Mouse (Mus musculus) neural tube, embryonic 15.5 days (tissue): ENCODE results near the gene Plxnb1. TPM values are rescaled to one million over a fixed set of nuclear protein-coding genes. Genes with fewer than 3 reads are reported as not detected.

Experiments used
- ATAC-seq: fragments of 200-750 bp; cut with Nextera tagmentation; 2 replicates; pipeline ENCODE4 v1.8.0; 2017; ENCODE audit warnings: mild to moderate bottlenecking, moderate TSS enrichment, moderate library complexity; ENCODE audit not compliant: low FRiP score
- H3K27ac ChIP-seq: fragments of 300-500 bp; sonication (generic); replicated peaks from 2 replicates; pipeline ENCODE4 v1.5.1; 2015; ENCODE audit warnings: mild to moderate bottlenecking, inconsistent platforms
- H3K27me3 ChIP-seq: fragments of 300-500 bp; sonication (generic); replicated peaks from 2 replicates; pipeline ENCODE4 v1.6.1; 2015; ENCODE audit warnings: inconsistent platforms
- H3K36me3 ChIP-seq: fragments of 300-500 bp; sonication (generic); 2 replicates; pipeline ENCODE4 v1.6.1; 2015; ENCODE audit warnings: inconsistent platforms
- H3K4me1 ChIP-seq: fragments of 300-500 bp; sonication (generic); 2 replicates; pipeline ENCODE4 v1.6.1; 2015; ENCODE audit warnings: inconsistent platforms
- H3K4me2 ChIP-seq: fragments of 300-500 bp; sonication (generic); 2 replicates; pipeline ENCODE4 v1.6.1; 2015; ENCODE audit warnings: inconsistent platforms, mild to moderate bottlenecking, moderate library complexity
- H3K4me3 ChIP-seq: fragments of 300-500 bp; sonication (generic); replicated peaks from 2 replicates; pipeline ENCODE4 v1.5.1; 2015; ENCODE audit warnings: mild to moderate bottlenecking, inconsistent platforms
- H3K9ac ChIP-seq: fragments of 300-500 bp; sonication (generic); replicated peaks from 2 replicates; pipeline ENCODE4 v1.6.1; 2015; ENCODE audit warnings: mild to moderate bottlenecking, inconsistent platforms
- H3K9me3 ChIP-seq: fragments of 300-500 bp; sonication (generic); replicated peaks from 2 replicates; pipeline ENCODE4 v1.6.1; 2016; ENCODE audit warnings: inconsistent platforms
- WGBS: fragments of 180-500 bp; shearing (Covaris S2); methylation state at CpG from one replicate; pipeline ENCODE4 v1.1.7; 2015; ENCODE audit warnings: mixed read lengths; 5-methylcytosine and 5-hydroxymethylcytosine counted together
- polyA plus RNA-seq: library from polyadenylated mRNA; unstranded; fragments of >200 nt; fragmentation: Nextera tagmentation; extraction: Ambion mirVana; gene quantifications from 2 replicates; pipeline ENCODE4 v1.2.1, GENCODE M21; 2015

Gene Plxnb1
- polyA plus RNA-seq, 1 experiment from 2014 or later, result 11.6 TPM

DNA sequence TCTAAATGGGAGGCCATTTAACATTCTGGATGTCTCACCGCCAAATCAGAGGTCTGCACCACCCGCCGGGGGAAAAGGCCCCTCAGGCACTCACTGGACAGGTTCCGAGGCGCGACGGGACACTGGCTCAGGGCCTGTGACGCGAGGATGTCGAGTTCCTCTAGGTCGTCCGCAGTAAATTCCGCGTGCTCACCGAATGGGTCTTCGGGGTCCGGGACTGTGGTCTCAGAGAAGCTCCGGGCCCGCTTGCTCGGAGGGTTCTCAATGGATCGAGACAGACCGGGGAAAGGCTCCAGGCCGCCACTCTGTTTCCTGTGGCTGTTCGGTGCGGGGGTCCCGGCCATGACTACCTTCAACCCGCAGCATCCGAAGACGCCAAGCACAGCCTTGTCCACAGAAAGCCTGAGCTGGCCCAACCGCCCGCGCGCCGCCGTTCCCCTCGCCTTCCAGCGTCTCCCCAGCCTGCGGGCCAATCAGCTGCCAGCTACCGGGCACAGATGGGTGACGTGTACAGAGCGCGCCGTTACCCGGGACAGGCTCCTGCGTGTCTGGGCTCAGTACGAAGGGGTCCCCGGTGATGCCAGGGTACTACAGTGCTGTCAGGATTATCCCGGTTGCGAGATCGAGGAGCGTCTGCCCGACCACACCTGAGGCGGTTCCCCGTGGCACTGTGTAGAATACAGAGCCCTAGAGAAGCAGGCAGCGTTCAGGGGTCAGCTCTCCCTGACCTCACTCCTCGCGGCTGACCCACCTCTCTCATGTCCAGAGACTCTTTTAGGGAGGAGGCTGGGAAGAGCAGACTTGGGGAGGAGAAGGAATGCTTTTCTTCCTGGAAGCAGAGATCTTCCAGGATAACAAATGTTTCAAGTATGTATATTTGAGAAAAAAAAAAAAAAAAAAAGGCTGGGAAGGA lies 21.3 kb upstream of the Plxnb1 start, which contains the start of gene Atrip:
TSS of gene Atrip (minus strand) at position 464 of the 913 bp plus-strand sequence.
- peak; percentile 96 for ATAC-seq
- under 1% methylated on average over 57 of the region's 57 CpGs for WGBS

DNA sequence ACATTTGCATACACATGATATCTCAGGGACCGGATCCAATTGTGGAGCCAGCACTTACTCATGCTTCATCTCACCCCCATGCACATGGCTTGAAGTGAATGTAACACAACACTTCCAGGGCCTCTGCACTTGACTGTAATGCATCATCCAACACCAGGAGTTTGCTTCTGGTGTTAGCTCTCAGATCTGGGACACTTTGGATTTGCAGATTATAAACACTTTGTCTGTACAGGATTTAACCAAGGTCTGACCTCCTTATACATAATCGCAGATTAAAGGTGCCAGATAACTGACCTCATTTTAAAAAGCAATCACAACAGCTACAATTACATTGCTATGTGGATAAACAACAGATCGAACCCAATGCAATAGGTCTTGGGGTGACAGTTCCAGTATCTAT lies 14.7 kb upstream of the Plxnb1 start:
- no peak for ATAC-seq
- H3K36me3 ChIP-seq, result peaks cover 22% of the 10 kb centered on the region
- no peak overlapping the region for H3K9ac ChIP-seq
- no peaks in the 10 kb centered on the region for H3K27me3 ChIP-seq
- no peaks in the 10 kb centered on the region for H3K9me3 ChIP-seq
- H3K4me2 ChIP-seq, result no peak overlapping the region
- H3K4me1 ChIP-seq, result peaks cover 28% of the 10 kb centered on the region
- H3K4me3 ChIP-seq, result no peak overlapping the region
- WGBS, result 96% methylated on average over 3 of the region's 3 CpGs
- H3K27ac ChIP-seq, result no peak overlapping the region

More for the DNA sequence above, 21.3 kb upstream of the Plxnb1 start, which contains the start of gene Atrip:
- H3K4me3 ChIP-seq, result peak within 1 kb of the TSS; percentile 90
- peak within 1 kb of the TSS; percentile 86 for H3K27ac ChIP-seq
- peak within 1 kb of the TSS; percentile 93 for H3K4me2 ChIP-seq
- H3K27me3 ChIP-seq, result no peaks in the 10 kb centered on the region
- H3K4me1 ChIP-seq, result peaks cover 27% of the 10 kb centered on the region
- H3K36me3 ChIP-seq, result peaks cover 40% of the 10 kb centered on the region
- H3K9ac ChIP-seq, result peak within 1 kb of the TSS; percentile 93
- no peaks in the 10 kb centered on the region for H3K9me3 ChIP-seq

- peak overlapping the region; percentile 80 for H3K27ac ChIP-seq
- peak overlapping the region; percentile 82 for H3K4me3 ChIP-seq
- peaks cover 28% of the 10 kb centered on the region for H3K4me1 ChIP-seq
- H3K9ac ChIP-seq, result peak overlapping the region; percentile 87
- WGBS, result 5% methylated on average over 11 of the region's 11 CpGs
- peak; percentile 35; the same call in 1 of the 2 replicates for ATAC-seq
- H3K9me3 ChIP-seq, result no peaks in the 10 kb centered on the region
- H3K4me2 ChIP-seq, result peak overlapping the region; percentile 67
- H3K27me3 ChIP-seq, result no peaks in the 10 kb centered on the region
- H3K36me3 ChIP-seq, result peaks cover 22% of the 10 kb centered on the region
Observed at GRCm38 (mm10) chr9:109081749-109082123, 13.5 kb upstream of the Plxnb1 start.

GRCm38 (mm10) chr9:109082124-109082800 lies 12.9 kb upstream of the Plxnb1 start, which contains the start of the genes Ccdc51 and Tma7:
TSS of gene Ccdc51 (plus strand) at chr9:109082493.
TSS of gene Tma7 (minus strand) at chr9:109082587.
- Histone ChIP-seq H3K27ac (peak within 1 kb of the TSS; percentile 80), H3K4me2 (peak within 1 kb of the TSS; percentile 67), H3K9ac (peak within 1 kb of the TSS; percentile 87), H3K4me3 (peak within 1 kb of the TSS; percentile 82), H3K9me3 (no peaks in the 10 kb centered on the region), H3K4me1 (peaks cover 28% of the 10 kb centered on the region), H3K27me3 (no peaks in the 10 kb centered on the region), H3K36me3 (peaks cover 22% of the 10 kb centered on the region)
- WGBS, result under 1% methylated on average over 37 of the region's 37 CpGs
- ATAC-seq, result peak; percentile 97

GRCm38 (mm10) chr9:109084922-109085321 lies 10.3 kb upstream of the Plxnb1 start:
- Histone ChIP-seq H3K4me3 (no peak overlapping the region), H3K4me2 (no peak overlapping the region), H3K4me1 (peaks cover 31% of the 10 kb centered on the region), H3K27me3 (no peaks in the 10 kb centered on the region), H3K9me3 (no peaks in the 10 kb centered on the region), H3K36me3 (peaks cover 13% of the 10 kb centered on the region), H3K9ac (no peak overlapping the region), H3K27ac (no peak overlapping the region)
- ATAC-seq, result no peak
- 20% methylated on average over 2 of the region's 2 CpGs for WGBS

GRCm38 (mm10) chr9:109087987-109088386 lies 7.2 kb upstream of the Plxnb1 start:
- Histone ChIP-seq H3K4me1 (peaks cover 11% of the 10 kb centered on the region), H3K4me3 (no peak overlapping the region), H3K4me2 (no peak overlapping the region), H3K27ac (no peak overlapping the region), H3K9me3 (no peaks in the 10 kb centered on the region), H3K36me3 (peaks cover 26% of the 10 kb centered on the region), H3K27me3 (no peaks in the 10 kb centered on the region), H3K9ac (no peak overlapping the region)
- no peak for ATAC-seq
- WGBS, result 20% methylated on average over 5 of the region's 5 CpGs

GRCm38 (mm10) chr9:109090446-109090845 lies 4.7 kb upstream of the Plxnb1 start:
- 69% methylated on average over 15 of the region's 15 CpGs for WGBS

DNA sequence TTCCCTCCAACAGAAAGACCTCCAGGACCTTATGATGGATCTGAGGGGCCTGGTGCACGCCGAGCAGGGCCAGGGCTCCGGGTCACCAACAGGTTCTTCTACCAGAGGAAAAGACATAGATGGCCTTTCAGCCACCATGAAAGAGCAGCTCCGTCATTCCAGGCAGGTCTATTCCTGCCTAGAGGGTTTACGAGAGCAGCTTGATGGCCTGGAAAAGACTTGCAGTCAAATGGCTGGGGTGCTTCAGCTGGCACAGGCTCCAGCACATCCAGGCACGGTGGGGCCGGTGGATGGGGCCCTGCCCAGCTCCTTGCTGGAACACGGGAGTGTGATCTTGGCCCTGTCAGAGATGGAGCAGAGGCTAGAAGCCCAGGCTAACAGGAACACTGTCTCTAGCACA lies 3.4 kb upstream of the Plxnb1 start:
- Histone ChIP-seq H3K4me2 (no peak overlapping the region), H3K4me3 (no peak overlapping the region), H3K36me3 (peaks cover 26% of the 10 kb centered on the region), H3K9me3 (no peaks in the 10 kb centered on the region), H3K9ac (no peak overlapping the region), H3K27ac (no peak overlapping the region), H3K27me3 (no peaks in the 10 kb centered on the region), H3K4me1 (peaks cover 27% of the 10 kb centered on the region)
- whole genome bisulfite sequencing, result 89% methylated on average over 8 of the region's 8 CpGs
- ATAC-seq, result no peak

More at GRCm38 (mm10) chr9:109090446-109090845, 4.7 kb upstream of the Plxnb1 start:
- peaks cover 17% of the 10 kb centered on the region for H3K4me1 ChIP-seq
- H3K27ac ChIP-seq, result no peak overlapping the region
- H3K27me3 ChIP-seq, result no peaks in the 10 kb centered on the region
- H3K9ac ChIP-seq, result no peak overlapping the region
- H3K4me2 ChIP-seq, result no peak overlapping the region
- peaks cover 26% of the 10 kb centered on the region for H3K36me3 ChIP-seq
- H3K4me3 ChIP-seq, result no peak overlapping the region
- no peak for ATAC-seq
- H3K9me3 ChIP-seq, result no peaks in the 10 kb centered on the region

GRCm38 (mm10) chr9:109092799-109093198 lies 2.4 kb upstream of the Plxnb1 start:
- H3K4me3 ChIP-seq, result no peak overlapping the region
- peaks cover 26% of the 10 kb centered on the region for H3K36me3 ChIP-seq
- no peak overlapping the region for H3K9ac ChIP-seq
- no peak for ATAC-seq
- H3K4me2 ChIP-seq, result no peak overlapping the region
- H3K27me3 ChIP-seq, result no peaks in the 10 kb centered on the region
- WGBS, result 51% methylated on average over 6 of the region's 6 CpGs
- H3K27ac ChIP-seq, result no peak overlapping the region
- peaks cover 37% of the 10 kb centered on the region for H3K4me1 ChIP-seq
- H3K9me3 ChIP-seq, result no peaks in the 10 kb centered on the region

DNA sequence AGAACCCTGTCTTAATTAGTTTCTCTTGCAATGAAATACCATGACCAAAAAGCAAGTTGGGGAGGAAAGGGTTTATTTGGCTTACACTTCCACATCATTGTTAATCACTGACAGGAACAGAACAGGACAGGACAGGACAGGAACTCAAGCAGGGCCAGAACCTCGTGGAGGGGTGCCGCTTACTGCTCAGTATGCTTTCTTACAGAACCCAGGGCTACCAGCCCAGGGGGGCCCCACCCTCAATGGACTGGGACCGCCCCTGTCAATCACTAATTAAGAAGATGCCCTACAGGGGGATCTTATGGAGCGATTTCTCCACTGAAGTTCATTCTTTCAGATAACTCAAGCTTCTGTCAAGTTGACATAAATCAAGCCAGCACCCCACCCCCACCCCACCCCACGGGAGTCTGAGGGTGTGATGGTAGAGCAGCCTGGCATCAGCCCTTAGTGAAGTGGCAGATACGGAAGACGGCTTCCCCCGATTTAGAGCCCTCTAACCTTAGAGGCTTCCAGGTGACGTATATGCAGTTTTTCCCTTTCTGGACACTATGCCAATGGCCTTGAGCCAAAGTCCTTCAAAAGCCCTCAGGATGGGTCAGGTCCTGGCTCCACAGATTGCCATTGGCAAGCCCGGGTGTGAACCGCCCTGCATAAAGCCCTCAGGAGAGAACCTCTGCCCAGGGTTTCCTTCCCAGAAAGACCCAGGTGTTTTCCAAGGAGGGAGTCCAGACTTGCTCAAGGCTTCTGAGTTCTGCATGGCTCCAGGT lies 1.2 kb upstream of the Plxnb1 start:
- H3K27me3 ChIP-seq, result no peaks in the 10 kb centered on the region
- peak overlapping the region; percentile 79 for H3K9ac ChIP-seq
- peak overlapping the region; percentile 82 for H3K4me3 ChIP-seq
- peak overlapping the region; percentile 71 for H3K4me2 ChIP-seq
- peaks cover 45% of the 10 kb centered on the region for H3K4me1 ChIP-seq
- WGBS, result 9% methylated on average over 11 of the region's 11 CpGs
- no peak for ATAC-seq
- H3K27ac ChIP-seq, result peak overlapping the region; percentile 97
- H3K36me3 ChIP-seq, result peaks cover 26% of the 10 kb centered on the region
- H3K9me3 ChIP-seq, result no peaks in the 10 kb centered on the region

- ATAC-seq, result 0 out of 2 replicates have a peak, but pooled peaks have one; percentile 1
- no peaks in the 10 kb centered on the region for H3K27me3 ChIP-seq
- peak overlapping the region; percentile 71 for H3K4me2 ChIP-seq
- H3K9ac ChIP-seq, result peak overlapping the region; percentile 79
- peaks cover 52% of the 10 kb centered on the region for H3K4me1 ChIP-seq
- WGBS, result under 1% methylated on average over 21 of the region's 21 CpGs
- peak overlapping the region; percentile 97 for H3K27ac ChIP-seq
- peaks cover 22% of the 10 kb centered on the region for H3K36me3 ChIP-seq
- peak overlapping the region; percentile 82 for H3K4me3 ChIP-seq
- H3K9me3 ChIP-seq, result no peaks in the 10 kb centered on the region
Observed at GRCm38 (mm10) chr9:109094553-109095136, 544 bp upstream of the Plxnb1 start.
